Mouse (Mus musculus): ENCODE data around the gene Fam81b.

Fam81b gene

GRCm38 (mm10) chr13:76190273-76190672, 114.6 kb downstream of the Fam81b start:
- DNase-seq (ENCODE audit: low spot score): no peak

DNA sequence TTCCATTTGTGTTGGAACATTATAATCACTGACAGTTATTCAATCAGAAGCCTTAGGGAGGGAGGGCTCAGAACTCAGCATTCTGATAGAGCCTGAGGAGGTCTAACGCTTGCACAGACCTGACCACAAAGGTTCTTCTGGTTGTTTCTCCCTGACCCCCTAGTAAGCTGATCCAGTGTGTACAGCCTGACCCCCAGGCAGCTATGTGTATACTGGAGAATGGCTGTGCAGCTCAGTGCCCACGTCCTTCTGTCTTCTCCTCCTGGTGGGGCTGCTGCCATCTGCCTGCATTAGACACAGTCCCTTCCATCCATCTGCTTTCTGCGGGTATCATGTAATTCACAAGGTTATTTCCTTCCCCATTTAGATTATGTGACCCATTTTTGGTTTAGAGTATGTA, 115.7 kb downstream of the Fam81b start:
- DNase-seq (ENCODE audit: low spot score): no peak

- no peak for DNase-seq (ENCODE audit: low spot score)
Measured at GRCm38 (mm10) chr13:76187651-76188050, 117.2 kb downstream of the Fam81b start.

DNA sequence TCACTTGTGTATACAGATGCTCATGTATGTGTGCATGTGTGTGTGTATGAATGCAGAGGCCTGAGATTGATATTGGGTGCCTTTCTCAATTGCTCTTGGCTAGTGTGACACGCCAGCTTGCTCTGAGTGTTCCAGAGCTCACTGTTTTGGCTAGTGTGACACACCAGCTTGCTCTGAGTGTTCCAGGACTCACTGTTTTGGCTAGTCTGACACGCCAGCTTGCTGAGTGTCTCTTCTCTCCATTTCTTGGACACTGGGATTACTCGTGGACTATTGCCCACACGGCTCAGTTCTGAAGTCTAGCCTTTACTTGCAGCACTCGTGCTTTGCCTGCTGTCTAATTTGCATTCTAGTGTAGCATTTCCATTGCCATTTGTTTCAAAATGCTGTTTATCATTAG, 126.2 kb downstream of the Fam81b start:
- no peak for DNase-seq (ENCODE audit: low spot score)

DNA sequence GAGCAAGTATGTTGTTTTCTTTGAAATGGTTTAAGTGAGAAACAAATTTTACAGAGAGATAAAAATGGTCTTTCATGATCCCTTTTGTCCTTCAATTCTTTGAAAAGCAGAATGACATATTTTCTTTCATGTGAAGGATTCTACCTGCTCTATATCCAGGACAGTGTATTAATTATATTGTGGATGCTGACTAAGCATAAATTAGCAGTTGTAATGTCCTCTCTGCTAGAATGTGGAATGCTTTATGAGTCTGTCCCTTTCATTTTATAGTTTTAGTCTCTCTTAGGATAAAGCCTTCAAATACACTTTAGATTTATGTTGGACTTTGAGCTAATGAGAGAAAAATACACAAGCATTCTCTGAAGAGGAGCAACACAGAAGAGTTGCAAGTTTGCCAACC, 130.6 kb downstream of the Fam81b start:
- DNase-seq (ENCODE audit: low spot score): no peak

DNA sequence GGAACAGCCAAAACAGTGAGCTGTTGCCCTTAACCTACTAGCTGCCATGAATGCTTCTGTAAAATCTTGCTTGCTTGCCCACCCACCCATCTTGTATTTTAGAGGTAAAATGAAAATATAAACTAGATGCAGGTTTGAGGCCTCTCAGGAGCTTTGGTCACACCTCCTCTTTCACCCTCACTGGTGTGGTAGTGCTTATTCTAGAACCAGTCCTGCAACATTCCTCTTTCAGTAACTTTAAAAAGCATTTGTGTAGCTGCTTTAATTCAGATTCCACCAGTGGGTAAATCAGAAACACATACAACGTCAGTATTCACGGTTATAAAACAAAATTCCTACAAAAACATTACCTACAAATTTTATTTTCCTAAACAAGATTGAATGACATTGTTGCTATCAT, 144.3 kb downstream of the Fam81b start:
- no peak for DNase-seq (ENCODE audit: low spot score)

DNA sequence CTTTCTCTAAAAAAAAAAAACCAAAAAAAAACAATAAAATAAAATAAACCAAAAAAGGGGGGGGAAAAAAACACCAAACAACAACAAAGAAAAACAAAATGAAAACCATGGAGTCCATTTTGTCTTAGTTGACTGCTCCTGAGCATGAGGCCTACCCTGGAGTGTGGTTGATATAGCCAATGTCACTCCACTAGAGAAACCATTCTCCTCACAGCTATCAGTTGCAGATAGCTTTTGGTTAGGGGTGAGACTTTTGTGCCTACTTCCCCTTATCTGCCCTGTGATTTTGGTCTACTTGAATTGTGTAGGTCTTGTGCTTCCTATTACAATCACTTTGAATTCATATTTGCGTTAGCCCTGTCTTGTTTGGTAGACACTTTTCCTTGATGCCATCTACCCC, 147.4 kb downstream of the Fam81b start:
- peak; percentile 3 for DNase-seq (ENCODE audit: low spot score)

GRCm38 (mm10) chr13:76157099-76157498, 147.8 kb downstream of the Fam81b start:
- DNase-seq (ENCODE audit: low spot score): peak; percentile 59
